Mouse (Mus musculus): ENCODE data around the gene Fbxo39. TPM values are rescaled to one million over a fixed set of nuclear protein-coding genes. Genes with fewer than 3 reads are reported as not detected.

Fbxo39 gene
- total RNA-seq (2023), result 1 to 10 TPM in 1 of 2 experiments, under 1 TPM in 1; 0.44 to 1.1 TPM

DNA sequence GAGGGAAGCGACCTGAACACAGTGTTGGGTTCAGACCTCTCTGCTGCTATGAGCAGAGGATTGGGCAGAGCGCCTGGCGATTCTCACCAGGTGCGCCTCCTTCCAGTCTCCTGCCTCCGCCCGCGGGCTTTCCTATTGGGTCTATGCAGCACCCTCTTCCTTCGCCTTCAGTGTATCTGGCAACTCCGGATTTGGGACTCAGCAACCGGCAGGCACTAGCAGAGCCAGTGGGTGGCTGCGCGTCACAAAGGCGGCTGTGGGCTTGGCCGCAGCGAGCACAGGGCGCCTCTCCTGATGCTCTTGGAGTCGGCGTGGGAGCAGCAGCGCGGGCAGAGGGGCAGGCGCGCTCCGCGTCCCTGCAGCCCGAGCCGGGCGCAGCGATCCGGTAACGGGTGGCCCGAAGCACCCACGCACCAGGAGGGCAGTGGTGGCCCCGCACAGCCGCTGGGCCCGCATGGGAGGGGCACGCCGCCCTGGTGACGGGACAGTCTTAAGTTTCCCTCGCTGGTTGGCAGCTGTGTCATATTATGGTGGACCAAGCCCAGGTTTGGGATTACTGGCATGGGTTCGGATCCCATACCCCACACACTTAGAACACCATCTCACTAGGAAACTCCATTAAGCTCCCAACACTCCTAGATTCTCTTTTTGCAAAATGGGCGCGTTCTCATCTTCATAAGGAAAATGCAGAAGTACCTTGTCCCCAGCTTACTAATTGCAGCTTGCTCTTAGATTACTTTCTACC, at the start of gene Fbxo39:
TSS of gene Fbxo39 (plus strand) at position 294 of the 745 bp plus-strand sequence.

DNA sequence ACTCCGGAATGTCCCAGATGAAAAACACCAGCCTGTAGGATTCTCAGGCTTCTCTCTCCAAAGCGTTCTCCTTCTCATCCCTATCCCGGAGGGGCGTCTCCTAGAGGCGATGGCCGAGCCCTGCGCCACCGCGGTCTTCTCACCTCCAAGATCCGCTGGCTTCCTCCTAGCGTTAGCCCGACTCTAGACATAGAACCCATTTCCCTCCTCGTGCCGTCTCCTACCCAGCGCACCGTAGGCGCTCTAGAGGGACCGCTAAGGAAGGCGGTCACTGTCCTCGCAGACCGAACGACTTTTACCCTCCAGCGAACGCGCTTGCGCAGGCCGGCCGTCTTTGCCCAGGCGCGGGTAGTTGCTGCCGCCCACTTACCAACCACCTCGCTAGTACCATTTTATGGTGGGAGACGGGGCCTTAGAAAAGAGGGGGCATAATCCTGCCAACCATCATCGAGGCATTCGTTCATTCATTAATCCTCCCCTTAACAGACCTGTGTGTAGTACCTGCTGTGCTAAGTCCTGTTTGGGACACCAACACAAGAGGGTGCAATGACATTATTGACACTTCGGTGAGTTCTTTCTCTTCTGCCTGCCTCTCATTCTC, 47.2 kb upstream of the Fbxo39 start, which contains the start of gene Slc13a5:
TSS of gene Slc13a5 (minus strand) at position 263 of the 601 bp plus-strand sequence.

DNA sequence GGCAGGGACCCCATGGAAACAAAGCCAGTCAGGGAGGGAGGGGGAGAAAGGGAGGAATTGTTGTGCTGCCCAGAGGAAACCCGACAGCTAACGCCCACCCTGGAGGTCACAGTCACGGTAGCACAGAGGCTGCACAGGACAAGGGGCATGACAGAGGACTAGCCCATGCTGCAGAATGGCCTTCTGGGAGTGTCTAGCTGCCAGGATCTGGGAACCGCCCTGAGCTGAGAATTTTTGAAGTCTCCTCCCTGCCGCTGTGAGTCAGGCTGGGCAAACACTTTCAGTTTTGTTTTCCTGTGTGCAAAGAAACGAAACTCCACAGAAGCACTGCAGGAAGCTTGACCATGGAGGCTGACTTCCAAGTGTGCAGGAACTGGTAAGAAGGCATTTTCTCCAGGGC, 12.9 kb upstream of the Fbxo39 start, which contains the start of gene Xaf1:
TSS of gene Xaf1 (plus strand) at position 296 of the 400 bp plus-strand sequence.

DNA sequence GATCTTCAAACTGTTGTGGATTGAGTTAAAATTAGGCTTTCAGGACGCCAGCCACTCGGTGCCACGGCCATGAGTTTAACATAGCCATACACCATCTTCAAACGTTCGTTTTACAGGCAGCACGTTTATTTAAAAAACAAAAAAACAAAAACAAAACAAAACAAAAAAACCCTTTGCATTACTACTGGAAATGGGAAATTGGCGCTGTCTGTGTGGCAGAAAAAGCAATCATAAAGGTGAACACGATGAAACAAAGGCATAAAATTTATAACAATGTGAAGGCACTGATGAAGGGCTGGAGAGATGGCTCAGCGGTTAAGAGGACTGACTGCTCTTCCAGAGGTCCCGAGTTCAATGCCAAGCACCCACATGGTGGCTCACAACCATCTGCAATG, 48.1 kb downstream of the Fbxo39 start, which contains the start of gene Tekt1:
TSS of gene Tekt1 (minus strand) at position 96 of the 395 bp plus-strand sequence.

Other genes starting within 250 kb of the Fbxo39 start
- gene Pitpnm3, start 178.7 kb upstream of the Fbxo39 start, total RNA-seq (2023), result not detected
- under 1 TPM; 0.50 to 0.93 TPM for gene Gm43951, start 107.6 kb upstream of the Fbxo39 start, total RNA-seq (2023)
- gene 4933427D14Rik, start 107.0 kb upstream of the Fbxo39 start, total RNA-seq (2023), result 10 to 100 TPM; 17.8 to 21.2 TPM
- gene Txndc17, start 106.9 kb upstream of the Fbxo39 start, total RNA-seq (2023), result 10 to 100 TPM; 34.3 to 36.7 TPM
- 10 to 100 TPM; 12.6 to 18.3 TPM for gene Med31, start 98.9 kb upstream of the Fbxo39 start, total RNA-seq (2023)
- gene Slc13a5, start 47.2 kb upstream of the Fbxo39 start, total RNA-seq (2023), result not detected
- 10 to 100 TPM; 40.9 to 62.3 TPM for gene Xaf1, start 12.8 kb upstream of the Fbxo39 start, total RNA-seq (2023)
- not detected for gene Tekt1, start 48.0 kb downstream of the Fbxo39 start, total RNA-seq (2023)
- gene Smtnl2, start 97.3 kb downstream of the Fbxo39 start, total RNA-seq (2023), result not detected
- gene Ggt6, start 121.1 kb downstream of the Fbxo39 start, total RNA-seq (2023), result not detected
- gene Mybbp1a, start 126.9 kb downstream of the Fbxo39 start, total RNA-seq (2023), result 100 to 1,000 TPM; 176 to 178 TPM
- gene Spns2, start 175.5 kb downstream of the Fbxo39 start, total RNA-seq (2023), result 1 to 10 TPM; 1.7 to 2.7 TPM
- gene Spns3, start 236.1 kb downstream of the Fbxo39 start, total RNA-seq (2023), result 1 to 10 TPM in 1 of 2 experiments, under 1 TPM in 1; 0.86 to 1.6 TPM

Data from T-cell, adult 66 days (primary cell).